Mouse (Mus musculus) small intestine, adult 10 weeks (tissue): Measurements from ENCODE around the gene Fbxo31. TPM values are rescaled to one million over a fixed set of nuclear protein-coding genes. Genes with fewer than 3 reads are reported as not detected.

ENCODE experiments used
- polyA plus RNA-seq: library from polyadenylated mRNA; stranded (reverse); fragments of 350-450 nt; fragmentation: Illumina TruSeq; extraction: RNeasy Lipid Tissue Mini Kit (QIAGEN cat#74804); gene quantifications from one replicate; pipeline ENCODE4 v1.2.3, GENCODE M21; 2014; ENCODE audit warnings: low replicate concordance

Gene Fbxo31
- 1.2 TPM for polyA plus RNA-seq

GRCm38 (mm10) chr8:121578676-121579451 lies at the start of gene Fbxo31:
TSS of gene Fbxo31 (minus strand) at chr8:121578806.

GRCm38 (mm10) chr8:121590203-121591177 lies 11.9 kb upstream of the Fbxo31 start, which contains the start of gene Map1lc3b:
TSS of gene Map1lc3b (plus strand) at chr8:121590361.

GRCm38 (mm10) chr8:121544276-121544785 lies 34.3 kb downstream of the Fbxo31 start, which contains the start of gene 1700018B08Rik:
TSS of gene 1700018B08Rik (minus strand) at chr8:121544320.

Other genes with a start within 250 kb of the Fbxo31 start
- not detected for gene 1700018B08Rik, start 34.5 kb downstream of the Fbxo31 start, polyA plus RNA-seq
- gene Map1lc3b, start 11.6 kb upstream of the Fbxo31 start, polyA plus RNA-seq, result 24.1 TPM
- gene Zcchc14, start 74.1 kb upstream of the Fbxo31 start, polyA plus RNA-seq, result 17.2 TPM
- not detected for gene Jph3, start 150.8 kb upstream of the Fbxo31 start, polyA plus RNA-seq